13 mouse cellular contexts compared by ENCODE assay signal in the genomic region with DNA sequence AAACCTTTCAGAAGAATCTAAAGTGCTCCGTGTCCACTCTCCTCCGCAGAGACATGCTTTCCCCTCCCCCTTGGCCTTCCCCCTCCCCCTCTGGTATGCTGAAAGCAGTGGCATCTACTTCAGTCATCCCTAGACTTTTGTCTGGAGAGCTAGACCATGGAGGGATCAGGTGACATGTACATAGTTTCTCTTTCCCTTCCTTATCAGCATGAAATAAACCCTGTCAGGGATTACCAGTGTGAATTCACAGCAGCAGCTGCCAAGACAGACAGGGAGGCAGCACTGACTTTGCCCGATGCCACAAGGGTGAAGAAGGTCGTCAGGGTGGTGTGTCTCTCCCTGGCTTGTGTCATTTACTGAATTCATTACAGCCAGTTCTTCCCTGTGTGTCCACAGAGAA.
DNase-seq lines count a peak whose midpoint lies in the region; ATAC-seq and TF ChIP-seq lines count a peak whose summit lies in the region.
"Had no signal": no experiment of that assay in that cellular context is flagged by ENCODE, and none has a peak within 500 bp of the region (broad histone marks: within the 10 kb centered on the region; RNA-seq: fewer than 3 reads in every experiment).

No protein-coding gene starts in this region.

- H3K79me2 ChIP-seq in C2C12 (ENCODE audit: control insufficient read depth, insufficient read depth), result no peaks in the 10 kb centered on the region

- H3K27ac ChIP-seq in kidney, embryonic 14.5 days (ENCODE audit: low read depth, low read length), result no peak overlapping the region
- H3K27ac ChIP-seq in heart, embryonic 16.5 days (ENCODE audit: low read length), result peak overlapping the region; percentile 77
- H3K27ac ChIP-seq: gastrocnemius, adult 2 months; liver, embryonic 13.5 days had no signal

- no peak for TF ChIP-seq CTCF in C2C12 (IDR thresholded peaks at IDR 0.05; ENCODE audit: control insufficient read depth, insufficient read depth, insufficient read length)

- H3ac ChIP-seq in C2C12 (ENCODE audit: control insufficient read depth, insufficient read length, low read depth), result no peak overlapping the region

- no peak for DNase-seq in kidney, postnatal 10 days
- DNase-seq in embryo, embryonic 10.5 days (ENCODE audit: low spot score), result peak; percentile 35
- no peak for DNase-seq in adrenal gland, adult 8-10 months
- DNase-seq in spleen, postnatal 36 days (ENCODE audit: low spot score in 2 of 2), result no peak
- DNase-seq: gastrocnemius, adult 2 months; liver, embryonic 13.5 days; lung, postnatal 36 days; thymus, postnatal 36 days had no signal

- H3K4me2 ChIP-seq in kidney, embryonic 14.5 days (replicated peaks; ENCODE audit: low read depth, low read length), result no peak overlapping the region
- peak overlapping the region; percentile 25; the same call in 1 of the 2 replicates for H3K4me2 ChIP-seq in heart, embryonic 16.5 days (ENCODE audit: low read depth, low read length)
- H3K4me2 ChIP-seq: liver, embryonic 13.5 days had no signal

- no peaks in the 10 kb centered on the region for H3K79me3 ChIP-seq in C2C12 (ENCODE audit: low read depth)

- no peaks in the 10 kb centered on the region for H3K9me3 ChIP-seq in kidney, embryonic 14.5 days (ENCODE audit: control insufficient read depth, low read length)
- H3K9me3 ChIP-seq in heart, embryonic 16.5 days (replicated peaks; ENCODE audit: control insufficient read depth, low read length), result no peaks in the 10 kb centered on the region
- H3K9me3 ChIP-seq: liver, embryonic 13.5 days had no signal

- ATAC-seq in kidney, embryonic 14.5 days (ENCODE audit: low FRiP score, low TSS enrichment), result peak; percentile 89
- peak; percentile 67 for ATAC-seq in heart, embryonic 16.5 days (replicated peaks; ENCODE audit: extremely low read depth, insufficient read depth, low FRiP score)
- ATAC-seq: CD4-positive, CD25-positive, alpha-beta regulatory T cell, adult 4 months; forebrain, embryonic 14.5 days had no signal

- H3K36me3 ChIP-seq in kidney, embryonic 14.5 days (ENCODE audit: control insufficient read depth, insufficient read depth, low read length), result no peaks in the 10 kb centered on the region
- no peaks in the 10 kb centered on the region for H3K36me3 ChIP-seq in C2C12 (ENCODE audit: control insufficient read depth, insufficient read depth)
- H3K36me3 ChIP-seq in heart, embryonic 16.5 days (ENCODE audit: control insufficient read depth, insufficient read depth), result no peaks in the 10 kb centered on the region
- H3K36me3 ChIP-seq: liver, embryonic 13.5 days had no signal

- 24% methylated on average over 4 of the region's 4 CpGs for WGBS in kidney, embryonic 14.5 days
- WGBS in heart, embryonic 16.5 days, result 8% methylated on average over 4 of the region's 4 CpGs

- H3K4me1 ChIP-seq in kidney, embryonic 14.5 days (ENCODE audit: control insufficient read depth, insufficient read depth, low read length), result no peaks in the 10 kb centered on the region; the same call in 1 of the 2 replicates
- H3K4me1 ChIP-seq in heart, embryonic 16.5 days (ENCODE audit: control insufficient read depth, insufficient read depth, low read length), result peaks cover 10% of the 10 kb centered on the region
- H3K4me1 ChIP-seq: liver, embryonic 13.5 days had no signal

- no peak overlapping the region for H3K4me3 ChIP-seq in kidney, embryonic 14.5 days (ENCODE audit: low read length)
- H3K4me3 ChIP-seq in C2C12 (ENCODE audit: insufficient read depth, poor library complexity, severe bottlenecking), result no peak overlapping the region
- no peak overlapping the region for H3K4me3 ChIP-seq in heart, embryonic 16.5 days (ENCODE audit: low read length)
- H3K4me3 ChIP-seq: gastrocnemius, adult 2 months; liver, embryonic 13.5 days had no signal

- no peaks in the 10 kb centered on the region for H3K27me3 ChIP-seq in kidney, embryonic 14.5 days (ENCODE audit: control insufficient read depth, insufficient read depth, low read length)
- H3K27me3 ChIP-seq in C2C12 (ENCODE audit: control insufficient read depth, insufficient read depth, insufficient read length), result no peaks in the 10 kb centered on the region
- H3K27me3 ChIP-seq in heart, embryonic 16.5 days (ENCODE audit: control insufficient read depth, insufficient read depth, low read length), result no peaks in the 10 kb centered on the region
- H3K27me3 ChIP-seq: liver, embryonic 13.5 days had no signal

- no peak overlapping the region for H3K9ac ChIP-seq in kidney, embryonic 14.5 days (ENCODE audit: low read depth, low read length)
- H3K9ac ChIP-seq in heart, embryonic 16.5 days (ENCODE audit: low read length), result peak overlapping the region; percentile 9; the same call in 1 of the 2 replicates
- H3K9ac ChIP-seq: liver, embryonic 13.5 days had no signal

TF ChIP-seq in C2C12, 6 proteins besides CTCF, POLR2A, EP300 and RAD21:
- no peak for TF ChIP-seq USF1 (IDR thresholded peaks at IDR 0.05; ENCODE audit: low read depth)
- peak; percentile 68 for TF ChIP-seq MYOD1 (IDR thresholded peaks at IDR 0.05; ENCODE audit: control insufficient read depth, insufficient read length, low read depth)
- TF ChIP-seq MAX (IDR thresholded peaks at IDR 0.05), result no peak
- TF ChIP-seq MYOG (IDR thresholded peaks at IDR 0.05; ENCODE audit: control insufficient read depth, extremely low read depth, insufficient read length), result no peak
- TF ChIP-seq FOSL1 (IDR thresholded peaks at IDR 0.05; ENCODE audit: insufficient read depth, low read length, poor library complexity, severe bottlenecking), result no peak
- no peak for TF ChIP-seq CEBPB (IDR thresholded peaks at IDR 0.05; ENCODE audit: low read depth)
